Mouse (Mus musculus): Measurements from ENCODE around the gene Commd7. TPM values are rescaled to one million over a fixed set of nuclear protein-coding genes. Genes with fewer than 3 reads are reported as not detected.
"Not testable (repeated sequence)": the region's sequence is repeated elsewhere in the genome, so short reads cannot be mapped to it uniquely, and the experiment has no call there.

Commd7 gene
- 10 to 100 TPM in 1 of 2 experiments, 1 to 10 TPM in 1; 8.1 to 11.9 TPM for total RNA-seq (2021)
- long read RNA-seq, experiment 1, transcript Commd7-201 (9 exons, 3,210 nt): major isoform, 7 of 7 reads
- long read RNA-seq, experiment 1, partial matches to known transcripts: 0 of 7 reads
- long read RNA-seq, experiment 1, other reads (novel, unspliced or antisense): 0 of 7 reads
- long read RNA-seq, experiment 2, transcript Commd7-201 (9 exons, 3,210 nt): major isoform, 10 of 10 reads
- long read RNA-seq, experiment 2, partial matches to known transcripts: 0 of 10 reads
- long read RNA-seq, experiment 2, other reads (novel, unspliced or antisense): 0 of 10 reads

DNA sequence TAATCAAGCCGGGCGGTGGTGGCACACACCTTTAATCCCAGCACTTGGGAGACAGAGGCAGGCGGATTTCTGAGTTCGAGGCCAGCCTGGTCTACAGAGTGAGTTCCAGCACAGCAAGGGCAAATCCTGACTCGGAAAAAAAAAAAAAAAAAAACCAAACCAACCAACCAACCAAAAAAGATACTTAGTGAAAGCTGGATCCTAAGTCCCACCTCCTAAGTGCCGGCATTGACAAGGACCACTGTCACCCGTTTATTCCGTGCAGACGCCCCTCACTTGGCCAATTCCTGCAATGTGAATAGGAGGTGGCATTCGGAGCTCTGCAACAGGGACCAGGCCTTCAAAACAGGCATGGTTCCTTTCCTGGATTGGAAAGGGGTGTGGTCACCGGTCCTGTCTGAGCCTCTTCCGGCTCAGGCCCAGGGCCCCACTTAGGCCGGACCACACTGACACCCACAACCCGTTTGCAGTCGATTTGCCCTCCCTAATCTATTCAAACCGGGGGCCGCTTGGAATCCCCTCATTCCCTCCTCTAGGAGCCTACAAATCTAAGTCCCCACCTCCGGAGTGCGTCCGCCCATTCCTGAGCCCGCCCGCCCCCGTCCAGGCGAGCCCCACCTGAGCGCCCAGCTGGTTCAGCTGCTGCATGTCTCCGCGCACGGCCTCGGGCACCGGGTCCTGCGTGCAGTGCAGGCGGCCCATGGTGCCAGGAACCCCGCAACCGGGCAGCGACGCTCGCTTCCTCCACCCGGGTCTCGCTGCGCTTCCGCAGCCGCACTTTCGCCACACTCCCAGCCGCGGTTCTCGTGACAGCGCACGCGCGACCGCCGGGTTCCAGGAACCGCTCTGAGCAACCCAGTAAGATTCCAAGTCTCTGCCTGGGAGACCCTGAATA, at the start of gene Commd7:
TSS of gene Commd7 (minus strand) at position 806 of the 895 bp plus-strand sequence.
- no peak for TF ChIP-seq CTCF (IDR thresholded peaks at IDR 0.05)
- DNase-seq: peak; percentile 92
- H3K27ac ChIP-seq: peak within 1 kb of the TSS; percentile 90
- H3K4me3 ChIP-seq: peak within 1 kb of the TSS; percentile 100
- intact Hi-C loops (cut with DNase I): loop anchor here (2.0 kb wide), 1 partner anchor 17 kb away; the partner anchor contains the start of gene Dnmt3b

DNA sequence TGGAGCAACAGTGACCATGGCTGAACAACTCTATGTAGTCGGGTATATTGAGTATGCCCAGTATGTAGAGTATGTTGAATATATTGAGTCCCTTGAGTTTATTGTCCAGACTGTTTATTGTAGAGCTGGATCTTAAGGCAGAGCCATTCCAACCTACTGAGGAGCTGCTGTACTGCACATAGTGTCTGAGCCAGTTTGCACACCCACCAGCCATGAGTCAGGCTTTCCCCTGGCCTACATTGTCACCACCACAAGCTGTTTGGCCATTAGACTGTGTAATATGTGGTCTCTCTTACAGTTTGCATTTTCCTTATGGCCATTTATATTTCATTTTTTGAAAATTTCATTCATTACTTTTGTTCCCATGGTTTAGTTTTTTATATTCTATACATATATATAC, 47.4 kb upstream of the Commd7 start:
- no peak for TF ChIP-seq CTCF (IDR thresholded peaks at IDR 0.05)
- intact Hi-C loops (cut with DNase I): no loop called here
- no peak for DNase-seq
- H3K4me3 ChIP-seq: no peak overlapping the region
- H3K27ac ChIP-seq: no peak overlapping the region

GRCm38 (mm10) chr2:153677550-153677949, 45.0 kb upstream of the Commd7 start:
- no peak for TF ChIP-seq CTCF (IDR thresholded peaks at IDR 0.05)
- DNase-seq: no peak
- H3K27ac ChIP-seq: no peak overlapping the region
- intact Hi-C loops (cut with DNase I): no loop called here
- H3K4me3 ChIP-seq: no peak overlapping the region

GRCm38 (mm10) chr2:153676944-153677343, 44.4 kb upstream of the Commd7 start:
- TF ChIP-seq CTCF (IDR thresholded peaks at IDR 0.05): no peak
- intact Hi-C loops (cut with DNase I): no loop called here
- no peak for DNase-seq
- H3K4me3 ChIP-seq: no peak overlapping the region
- H3K27ac ChIP-seq: no peak overlapping the region

GRCm38 (mm10) chr2:153675364-153675763, 42.8 kb upstream of the Commd7 start:
- H3K4me3 ChIP-seq; H3K27ac ChIP-seq; intact Hi-C loops (cut with DNase I): not testable (repeated sequence)

GRCm38 (mm10) chr2:153672619-153673018, 40.0 kb upstream of the Commd7 start:
- intact Hi-C loops (cut with DNase I): no loop called here
- no peak for DNase-seq
- no peak overlapping the region for H3K27ac ChIP-seq
- no peak overlapping the region for H3K4me3 ChIP-seq
- TF ChIP-seq CTCF (IDR thresholded peaks at IDR 0.05): no peak; the same call in 1 of the 2 replicates

More at GRCm38 (mm10) chr2:153675364-153675763, 42.8 kb upstream of the Commd7 start:
- not testable (repeated sequence) for DNase-seq

DNA sequence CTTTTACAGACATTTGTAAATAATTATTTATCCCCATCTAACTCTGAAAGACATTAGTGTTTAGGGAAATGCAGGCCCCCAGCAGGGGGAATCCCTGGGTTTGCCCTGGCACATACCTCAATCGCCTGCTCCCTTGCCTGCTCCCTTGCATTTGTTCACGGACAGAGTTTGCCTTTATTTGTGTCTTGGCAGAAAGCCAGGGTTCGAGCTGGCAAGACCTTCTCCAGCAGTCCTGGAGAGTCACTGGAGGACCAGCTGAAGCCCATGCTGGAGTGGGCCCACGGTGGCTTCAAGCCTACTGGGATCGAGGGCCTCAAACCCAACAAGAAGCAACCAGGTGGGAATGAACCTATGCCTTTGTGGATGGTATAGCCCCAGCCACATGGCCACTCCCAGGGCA, 37.5 kb upstream of the Commd7 start:
- Histone ChIP-seq H3K27ac (no peak overlapping the region), H3K4me3 (no peak overlapping the region)
- no peak for DNase-seq
- TF ChIP-seq CTCF (IDR thresholded peaks at IDR 0.05): no peak
- intact Hi-C loops (cut with DNase I): no loop called here

DNA sequence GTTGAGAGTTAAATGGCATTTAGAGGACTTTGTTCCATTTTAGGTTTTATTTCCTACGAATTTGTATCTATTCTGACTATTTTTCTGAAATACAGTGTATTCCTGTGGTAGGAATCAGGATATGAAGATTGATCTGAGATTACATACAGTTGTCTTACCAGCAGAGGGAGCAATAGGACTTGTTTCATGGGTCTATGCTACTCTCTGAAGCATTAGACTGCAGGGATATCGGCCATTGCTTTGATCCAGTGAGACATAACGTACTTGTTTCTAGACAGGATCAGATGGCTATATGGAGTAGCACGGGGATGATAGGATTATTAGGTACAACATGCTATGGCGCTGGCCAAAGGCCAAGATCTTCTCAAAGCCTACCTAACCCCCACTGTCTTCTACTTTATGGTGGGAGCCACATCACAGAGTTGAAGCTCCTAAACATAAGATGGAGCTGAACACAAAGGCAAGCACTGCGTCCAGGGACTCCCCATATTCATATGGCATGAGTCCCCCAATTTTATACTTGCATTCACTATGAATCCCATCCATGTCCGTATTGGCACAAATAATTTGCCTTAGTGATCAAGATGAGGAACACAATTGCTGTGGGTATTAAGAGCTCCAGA, 36.3 kb upstream of the Commd7 start:
- intact Hi-C loops (cut with DNase I): loop anchor here (2.0 kb wide), 2 partner anchors 182 to 262 kb away; no protein-coding TSS in a partner anchor
- no peak overlapping the region for H3K4me3 ChIP-seq
- DNase-seq: no peak
- no peak overlapping the region for H3K27ac ChIP-seq
- peak; percentile 79 for TF ChIP-seq CTCF (IDR thresholded peaks at IDR 0.05)

DNA sequence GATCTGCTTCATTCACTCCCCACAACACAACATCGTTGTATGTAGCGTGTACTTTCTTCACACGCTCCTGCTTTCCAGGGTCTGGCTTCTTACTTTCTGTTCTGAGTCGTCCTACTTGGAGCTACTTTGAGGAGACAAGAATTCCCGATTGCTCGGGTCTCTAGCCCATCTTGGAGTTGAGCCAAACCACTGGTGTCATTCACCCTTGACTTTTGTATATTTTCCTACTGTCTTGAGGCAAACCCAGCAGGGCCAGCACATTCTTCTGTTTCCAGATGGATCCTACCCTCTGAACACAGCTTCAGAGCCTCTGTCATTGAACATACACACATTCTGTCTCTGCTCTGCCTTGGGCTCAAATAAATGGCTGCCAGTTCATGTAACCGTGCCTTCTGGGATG, 32.8 kb upstream of the Commd7 start:
- no peak for DNase-seq
- intact Hi-C loops (cut with DNase I): no loop called here

GRCm38 (mm10) chr2:153660616-153661015, 28.0 kb upstream of the Commd7 start:
- Histone ChIP-seq H3K27ac (no peak overlapping the region), H3K4me3 (no peak overlapping the region)
- TF ChIP-seq CTCF (IDR thresholded peaks at IDR 0.05): no peak
- DNase-seq: no peak
- intact Hi-C loops (cut with DNase I): no loop called here

More for the DNA sequence above, 32.8 kb upstream of the Commd7 start:
- no peak overlapping the region for H3K4me3 ChIP-seq
- H3K27ac ChIP-seq: no peak overlapping the region
- no peak for TF ChIP-seq CTCF (IDR thresholded peaks at IDR 0.05)

- H3K4me3 ChIP-seq; H3K27ac ChIP-seq; intact Hi-C loops (cut with DNase I); DNase-seq: not testable (repeated sequence)
Measured at GRCm38 (mm10) chr2:153657659-153658058, 25.1 kb upstream of the Commd7 start.

- no peak for DNase-seq
- intact Hi-C loops (cut with DNase I): no loop called here
- no peak overlapping the region for H3K27ac ChIP-seq
- no peak for TF ChIP-seq CTCF (IDR thresholded peaks at IDR 0.05)
- H3K4me3 ChIP-seq: no peak overlapping the region
Measured at GRCm38 (mm10) chr2:153651681-153652080, 19.1 kb upstream of the Commd7 start.

Measured in gastrocnemius, adult 2 months (tissue).